Mouse (Mus musculus): ENCODE data around the gene C730034F03Rik. TPM values are rescaled to one million over a fixed set of nuclear protein-coding genes. Genes with fewer than 3 reads are reported as not detected.

Gene C730034F03Rik
- polyA plus RNA-seq (2014; fragmentation: Illumina TruSeq; extraction: RNeasy Lipid Tissue Mini Kit (QIAGEN cat#74804); ENCODE audit: low read depth, low replicate concordance) = 3.1 TPM

GRCm38 (mm10) chr15:89429352-89430221 is at the start of gene C730034F03Rik, which contains the start of the genes Gm44502 and Chkb:
TSS of gene C730034F03Rik (plus strand) at chr15:89429589.
TSS of gene Gm44502 (minus strand) at chr15:89429696.
TSS of gene Chkb (minus strand) at chr15:89429908.

GRCm38 (mm10) chr15:89384617-89385016 is 44.8 kb upstream of the C730034F03Rik start, which contains the start of gene Klhdc7b:
TSS of gene Klhdc7b (plus strand) at chr15:89384917.

DNA sequence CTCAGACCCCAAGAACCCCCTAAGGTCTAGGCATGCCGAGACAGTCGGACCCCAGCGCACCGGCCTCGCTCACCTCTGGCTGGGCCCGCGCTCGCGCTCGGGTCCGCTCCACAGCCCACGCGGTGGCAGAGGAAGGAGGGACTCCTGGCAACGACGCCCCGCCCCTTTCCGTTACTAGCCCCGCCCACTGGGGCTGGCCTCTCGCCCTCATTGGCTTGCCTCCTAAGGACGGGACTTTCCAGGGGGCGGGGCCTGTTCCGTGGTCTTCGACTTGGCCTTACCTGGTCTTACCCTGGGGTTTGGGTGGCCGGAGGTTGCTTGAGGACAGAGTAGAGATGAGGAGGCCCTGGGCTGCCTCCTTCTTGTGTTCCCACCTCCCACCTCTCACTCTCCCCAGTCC is 19.3 kb upstream of the C730034F03Rik start, which contains the start of gene Syce3:
TSS of gene Syce3 (minus strand) at position 386 of the 400 bp plus-strand sequence.

GRCm38 (mm10) chr15:89425711-89426121 is 3.7 kb upstream of the C730034F03Rik start, which contains the start of gene Cpt1b:
TSS of gene Cpt1b (minus strand) at chr15:89425863.

DNA sequence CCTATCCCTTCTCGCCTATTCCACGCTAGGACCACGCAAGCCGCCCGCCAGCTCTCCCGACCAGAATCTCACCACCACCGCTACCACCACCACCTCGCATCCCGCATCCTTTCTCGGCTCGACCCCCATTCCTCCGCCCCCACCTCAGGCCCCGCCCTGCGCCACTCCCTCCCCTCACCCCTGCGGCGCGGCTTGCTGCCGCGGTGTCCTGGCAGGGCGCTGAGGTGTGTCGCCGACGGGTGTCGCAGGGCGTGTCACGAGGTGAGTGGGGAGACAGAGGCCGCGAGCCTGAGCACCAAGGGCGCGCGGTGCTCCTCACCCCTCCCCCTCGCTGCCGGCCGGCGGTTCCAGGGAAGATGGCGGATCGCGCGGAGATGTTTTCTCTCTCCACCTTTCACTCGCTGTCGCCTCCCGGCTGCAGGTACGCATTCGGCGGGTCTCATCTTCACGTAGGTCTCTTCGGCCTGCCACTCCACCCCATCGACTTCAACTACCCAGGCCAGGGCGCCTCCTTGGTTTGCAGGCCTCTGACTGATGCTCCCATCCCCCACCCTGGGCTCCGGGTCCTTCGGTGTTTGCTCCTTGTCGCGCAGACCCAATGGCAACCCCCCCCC is 24.6 kb downstream of the C730034F03Rik start, which contains the start of gene Mapk8ip2:
TSS of gene Mapk8ip2 (plus strand) at position 49 of the 614 bp plus-strand sequence.

DNA sequence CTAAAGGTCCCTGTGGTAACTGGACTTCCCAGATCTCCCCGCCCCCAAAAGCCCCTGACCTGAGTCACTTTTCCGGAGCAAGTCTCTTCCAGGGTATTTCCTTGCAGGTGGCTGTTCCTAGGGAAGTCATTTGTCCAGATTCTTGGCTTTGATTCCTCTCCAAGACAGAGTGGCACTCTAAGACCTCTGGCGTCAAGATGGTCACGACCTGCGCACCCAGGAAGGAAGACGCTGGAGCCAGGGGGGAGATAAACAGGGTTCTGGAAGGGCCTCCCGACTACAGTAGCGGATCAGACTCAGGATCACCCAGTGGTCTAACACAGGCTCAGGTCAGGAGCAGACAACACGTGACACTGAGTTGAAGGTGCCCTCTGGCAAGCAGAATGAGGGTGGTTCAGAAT is 47.7 kb downstream of the C730034F03Rik start, which contains the start of gene Arsa:
TSS of gene Arsa (minus strand) at position 335 of the 401 bp plus-strand sequence.

Other genes with a start within 250 kb of the C730034F03Rik start
- 8.3 TPM for gene Plxnb2, start 248.8 kb upstream of the C730034F03Rik start, polyA plus RNA-seq (2014; fragmentation: Illumina TruSeq; extraction: RNeasy Lipid Tissue Mini Kit (QIAGEN cat#74804); ENCODE audit: low read depth, low replicate concordance)
- 0.66 TPM for gene Dennd6b, start 233.1 kb upstream of the C730034F03Rik start, polyA plus RNA-seq (2014; fragmentation: Illumina TruSeq; extraction: RNeasy Lipid Tissue Mini Kit (QIAGEN cat#74804); ENCODE audit: low read depth, low replicate concordance)
- 12.7 TPM for gene Ppp6r2, start 218.0 kb upstream of the C730034F03Rik start, polyA plus RNA-seq (2014; fragmentation: Illumina TruSeq; extraction: RNeasy Lipid Tissue Mini Kit (QIAGEN cat#74804); ENCODE audit: low read depth, low replicate concordance)
- 4.3 TPM for gene Sbf1, start 114.3 kb upstream of the C730034F03Rik start, polyA plus RNA-seq (2014; fragmentation: Illumina TruSeq; extraction: RNeasy Lipid Tissue Mini Kit (QIAGEN cat#74804); ENCODE audit: low read depth, low replicate concordance)
- not detected for gene Adm2, start 106.9 kb upstream of the C730034F03Rik start, polyA plus RNA-seq (2014; fragmentation: Illumina TruSeq; extraction: RNeasy Lipid Tissue Mini Kit (QIAGEN cat#74804); ENCODE audit: low read depth, low replicate concordance)
- not detected for gene Miox, start 95.2 kb upstream of the C730034F03Rik start, polyA plus RNA-seq (2014; fragmentation: Illumina TruSeq; extraction: RNeasy Lipid Tissue Mini Kit (QIAGEN cat#74804); ENCODE audit: low read depth, low replicate concordance)
- 5.0 TPM for gene Lmf2, start 73.9 kb upstream of the C730034F03Rik start, polyA plus RNA-seq (2014; fragmentation: Illumina TruSeq; extraction: RNeasy Lipid Tissue Mini Kit (QIAGEN cat#74804); ENCODE audit: low read depth, low replicate concordance)
- gene Ncaph2, start 73.9 kb upstream of the C730034F03Rik start, polyA plus RNA-seq (2014; fragmentation: Illumina TruSeq; extraction: RNeasy Lipid Tissue Mini Kit (QIAGEN cat#74804); ENCODE audit: low read depth, low replicate concordance) = 11.4 TPM
- gene Sco2, start 55.7 kb upstream of the C730034F03Rik start, polyA plus RNA-seq (2014; fragmentation: Illumina TruSeq; extraction: RNeasy Lipid Tissue Mini Kit (QIAGEN cat#74804); ENCODE audit: low read depth, low replicate concordance) = 0.54 TPM
- gene Tymp, start 52.5 kb upstream of the C730034F03Rik start, polyA plus RNA-seq (2014; fragmentation: Illumina TruSeq; extraction: RNeasy Lipid Tissue Mini Kit (QIAGEN cat#74804); ENCODE audit: low read depth, low replicate concordance) = not detected
- gene Odf3b, start 50.3 kb upstream of the C730034F03Rik start, polyA plus RNA-seq (2014; fragmentation: Illumina TruSeq; extraction: RNeasy Lipid Tissue Mini Kit (QIAGEN cat#74804); ENCODE audit: low read depth, low replicate concordance) = not detected
- gene Klhdc7b, start 44.7 kb upstream of the C730034F03Rik start, polyA plus RNA-seq (2014; fragmentation: Illumina TruSeq; extraction: RNeasy Lipid Tissue Mini Kit (QIAGEN cat#74804); ENCODE audit: low read depth, low replicate concordance) = not detected
- not detected for gene Syce3, start 19.1 kb upstream of the C730034F03Rik start, polyA plus RNA-seq (2014; fragmentation: Illumina TruSeq; extraction: RNeasy Lipid Tissue Mini Kit (QIAGEN cat#74804); ENCODE audit: low read depth, low replicate concordance)
- not detected for gene Cpt1b, start 3.7 kb upstream of the C730034F03Rik start, polyA plus RNA-seq (2014; fragmentation: Illumina TruSeq; extraction: RNeasy Lipid Tissue Mini Kit (QIAGEN cat#74804); ENCODE audit: low read depth, low replicate concordance)
- gene Gm44502, start 107 bp downstream of the C730034F03Rik start, polyA plus RNA-seq (2014; fragmentation: Illumina TruSeq; extraction: RNeasy Lipid Tissue Mini Kit (QIAGEN cat#74804); ENCODE audit: low read depth, low replicate concordance) = 0.19 TPM
- gene Chkb, start 319 bp downstream of the C730034F03Rik start, polyA plus RNA-seq (2014; fragmentation: Illumina TruSeq; extraction: RNeasy Lipid Tissue Mini Kit (QIAGEN cat#74804); ENCODE audit: low read depth, low replicate concordance) = 107 TPM
- gene Mapk8ip2, start 24.3 kb downstream of the C730034F03Rik start, polyA plus RNA-seq (2014; fragmentation: Illumina TruSeq; extraction: RNeasy Lipid Tissue Mini Kit (QIAGEN cat#74804); ENCODE audit: low read depth, low replicate concordance) = 0.63 TPM
- 3.2 TPM for gene Arsa, start 47.8 kb downstream of the C730034F03Rik start, polyA plus RNA-seq (2014; fragmentation: Illumina TruSeq; extraction: RNeasy Lipid Tissue Mini Kit (QIAGEN cat#74804); ENCODE audit: low read depth, low replicate concordance)
- gene Shank3, start 70.0 kb downstream of the C730034F03Rik start, polyA plus RNA-seq (2014; fragmentation: Illumina TruSeq; extraction: RNeasy Lipid Tissue Mini Kit (QIAGEN cat#74804); ENCODE audit: low read depth, low replicate concordance) = 0.22 TPM
- not detected for gene Acr, start 138.7 kb downstream of the C730034F03Rik start, polyA plus RNA-seq (2014; fragmentation: Illumina TruSeq; extraction: RNeasy Lipid Tissue Mini Kit (QIAGEN cat#74804); ENCODE audit: low read depth, low replicate concordance)
- 9.3 TPM for gene Rabl2, start 162.3 kb downstream of the C730034F03Rik start, polyA plus RNA-seq (2014; fragmentation: Illumina TruSeq; extraction: RNeasy Lipid Tissue Mini Kit (QIAGEN cat#74804); ENCODE audit: low read depth, low replicate concordance)

All from sigmoid colon, adult 10 weeks (tissue).